Mouse (Mus musculus) spleen, adult 2 months (tissue): ENCODE results near the gene Cnst.

ENCODE experiments used
- CTCF ChIP-seq: fragments of 200-500 bp; IDR thresholded peaks from 2 replicates; pipeline ENCODE4 v1.5.1; 2011; ENCODE audit warnings: mild to moderate bottlenecking, inconsistent platforms; ENCODE audit not compliant: insufficient read depth, insufficient read length, insufficient replicate concordance; ENCODE audit errors: extremely low read depth
- POLR2A ChIP-seq: fragments of 200-500 bp; IDR thresholded peaks from 2 replicates; pipeline ENCODE4 v1.6.1; 2011; ENCODE audit warnings: low read depth, low read length, inconsistent platforms

DNA sequence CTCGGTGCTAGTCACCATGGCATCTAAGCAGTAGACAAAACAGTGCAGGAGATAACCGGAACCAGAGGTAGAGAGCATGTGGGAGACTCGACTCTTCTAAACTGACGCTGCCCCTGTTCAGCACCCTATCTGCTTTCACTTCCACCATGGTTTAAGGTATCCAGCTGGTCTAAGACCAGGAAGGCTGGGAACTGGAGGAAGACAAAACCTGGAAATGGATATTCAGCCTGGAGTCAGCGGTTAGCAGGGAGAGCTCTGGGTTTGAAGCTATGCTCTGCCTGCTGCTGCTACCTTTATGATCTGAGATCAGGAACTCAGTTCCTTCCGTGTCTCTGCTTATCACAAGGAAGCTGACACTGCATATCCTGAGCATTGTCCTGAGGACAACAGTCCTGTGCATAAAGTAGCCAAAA lies 35.9 kb downstream of the Cnst start:
- TF ChIP-seq CTCF (no peak), POLR2A (no peak)
